Mouse (Mus musculus): ENCODE data around the gene Rusc2. TPM values are rescaled to one million over a fixed set of nuclear protein-coding genes. Genes with fewer than 3 reads are reported as not detected.

Rusc2 gene
- polyA plus RNA-seq, 1 experiment, result 44.7 TPM

DNA sequence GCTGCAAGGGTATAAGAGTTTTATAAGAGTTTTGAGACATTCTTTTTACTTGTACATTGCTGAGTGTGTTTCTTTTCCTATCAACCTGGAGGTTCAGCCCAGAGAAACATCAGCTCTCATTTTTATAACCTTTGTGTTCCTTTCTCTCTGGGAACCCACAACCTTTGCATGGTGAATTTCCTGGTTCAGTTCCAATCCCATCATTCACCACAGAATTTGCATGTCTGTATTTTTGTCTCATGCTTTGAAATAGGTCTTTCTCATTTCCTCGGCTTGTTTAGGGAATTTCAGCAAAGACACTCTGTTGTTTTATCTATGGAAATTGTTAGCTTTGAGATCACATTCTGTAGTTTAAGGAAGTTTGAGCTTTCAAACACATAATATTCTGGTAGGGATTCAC, 91.9 kb downstream of the Rusc2 start:
- TF ChIP-seq POLR2A (IDR thresholded peaks at IDR 0.05; ENCODE audit: low read depth, low read length) (no peak), CTCF (IDR thresholded peaks at IDR 0.05; ENCODE audit: borderline replicate concordance, insufficient read depth, low read length) (no peak)
- Histone ChIP-seq H3K4me3 (ENCODE audit: insufficient read depth, low read length) (no peak overlapping the region), H3K27ac (ENCODE audit: insufficient read depth, low read length) (no peak overlapping the region), H3K4me1 (ENCODE audit: control insufficient read depth, insufficient read depth, low read length) (no peaks in the 10 kb centered on the region)

- TF ChIP-seq POLR2A (IDR thresholded peaks at IDR 0.05; ENCODE audit: low read depth, low read length), result no peak
- no peak for TF ChIP-seq CTCF (IDR thresholded peaks at IDR 0.05; ENCODE audit: borderline replicate concordance, insufficient read depth, low read length)
- H3K27ac ChIP-seq (ENCODE audit: insufficient read depth, low read length), result no peak overlapping the region
- H3K4me1 ChIP-seq (ENCODE audit: control insufficient read depth, insufficient read depth, low read length), result no peaks in the 10 kb centered on the region
- H3K4me3 ChIP-seq (ENCODE audit: insufficient read depth, low read length), result no peak overlapping the region
Measured at GRCm38 (mm10) chr4:43476604-43477003, 94.8 kb downstream of the Rusc2 start.

Other genes starting within 250 kb of the Rusc2 start
- gene Atp8b5, start 114.8 kb upstream of the Rusc2 start, polyA plus RNA-seq (2011; ENCODE audit: insufficient read length, low read depth, missing spikeins), result 0.32 TPM in 1 of 2 replicates, not detected in the other
- gene Fam166b, start 47.2 kb downstream of the Rusc2 start, polyA plus RNA-seq (2011; ENCODE audit: insufficient read length, low read depth, missing spikeins), result not detected in 2 replicates
- gene Tesk1, start 60.0 kb downstream of the Rusc2 start, polyA plus RNA-seq (2011; ENCODE audit: insufficient read length, low read depth, missing spikeins), result 28.6 and 33.4 TPM in 2 replicates
- 3.8 TPM in 1 of 2 replicates, not detected in the other for gene Cd72, start 72.6 kb downstream of the Rusc2 start, polyA plus RNA-seq (2011; ENCODE audit: insufficient read length, low read depth, missing spikeins)
- gene Sit1, start 101.8 kb downstream of the Rusc2 start, polyA plus RNA-seq (2011; ENCODE audit: insufficient read length, low read depth, missing spikeins), result not detected in 2 replicates
- 32.5 and 39.2 TPM in 2 replicates for gene Ccdc107, start 110.9 kb downstream of the Rusc2 start, polyA plus RNA-seq (2011; ENCODE audit: insufficient read length, low read depth, missing spikeins)
- gene Arhgef39, start 117.7 kb downstream of the Rusc2 start, polyA plus RNA-seq (2011; ENCODE audit: insufficient read length, low read depth, missing spikeins), result 5.4 and 12.8 TPM in 2 replicates
- gene Car9, start 125.0 kb downstream of the Rusc2 start, polyA plus RNA-seq (2011; ENCODE audit: insufficient read length, low read depth, missing spikeins), result 0.48 and 2.0 TPM in 2 replicates
- gene Tpm2, start 141.8 kb downstream of the Rusc2 start, polyA plus RNA-seq (2011; ENCODE audit: insufficient read length, low read depth, missing spikeins), result 722 and 1,110 TPM in 2 replicates
- gene Creb3, start 180.4 kb downstream of the Rusc2 start, polyA plus RNA-seq (2011; ENCODE audit: insufficient read length, low read depth, missing spikeins), result 72.4 and 89.0 TPM in 2 replicates
- gene Tln1, start 180.7 kb downstream of the Rusc2 start, polyA plus RNA-seq (2011; ENCODE audit: insufficient read length, low read depth, missing spikeins), result 291 and 380 TPM in 2 replicates
- 34.6 and 45.4 TPM in 2 replicates for gene Rgp1, start 196.7 kb downstream of the Rusc2 start, polyA plus RNA-seq (2011; ENCODE audit: insufficient read length, low read depth, missing spikeins)
- gene Gba2, start 196.9 kb downstream of the Rusc2 start, polyA plus RNA-seq (2011; ENCODE audit: insufficient read length, low read depth, missing spikeins), result 4.5 and 7.6 TPM in 2 replicates
- gene Msmp, start 202.5 kb downstream of the Rusc2 start, polyA plus RNA-seq (2011; ENCODE audit: insufficient read length, low read depth, missing spikeins), result not detected in 2 replicates
- 60.0 and 62.1 TPM in 2 replicates for gene Npr2, start 250.0 kb downstream of the Rusc2 start, polyA plus RNA-seq (2011; ENCODE audit: insufficient read length, low read depth, missing spikeins)

All from embryonic fibroblast, embryonic 13.5 days (primary cell).